Mouse (Mus musculus): Measurements from ENCODE around the gene Tpst2. TPM values are rescaled to one million over a fixed set of nuclear protein-coding genes. Genes with fewer than 3 reads are reported as not detected.

Gene Tpst2
- polyA plus RNA-seq, 1 experiment from 2014 or later, result 52.0 TPM

DNA sequence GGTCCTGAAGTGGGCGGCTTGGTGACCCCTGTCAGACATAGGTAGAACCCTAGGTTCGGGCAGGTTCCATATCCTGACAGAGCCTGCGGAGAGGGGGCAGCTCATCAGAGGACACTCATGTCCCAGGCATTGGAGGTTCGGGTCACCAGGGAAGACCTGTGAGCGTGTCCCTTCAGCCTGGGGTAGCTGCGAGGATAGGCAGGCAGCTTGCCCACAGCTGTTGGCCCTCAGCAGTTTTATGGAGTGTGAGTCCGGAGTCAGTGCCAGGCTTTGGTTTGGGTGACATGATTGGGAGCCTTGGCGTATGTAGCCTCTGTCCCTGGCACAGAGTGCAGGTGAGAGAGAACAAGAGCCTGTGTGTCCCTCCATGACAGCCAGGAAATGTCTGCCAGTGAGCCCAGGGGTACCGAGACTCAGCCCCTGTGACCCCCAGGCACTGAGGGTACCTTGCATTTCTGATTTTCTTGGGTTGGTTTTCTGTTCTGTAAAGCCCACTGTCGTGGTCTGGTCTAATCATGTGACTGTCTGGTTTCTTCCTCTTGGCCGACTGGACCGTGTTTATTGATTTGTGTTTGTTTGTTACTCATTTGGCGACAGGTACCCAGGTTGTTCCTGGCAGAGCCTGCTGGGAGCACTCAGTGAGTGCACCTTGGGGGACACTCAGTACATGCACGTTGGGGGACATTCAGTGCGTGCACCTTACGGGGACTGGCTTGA, 13.5 kb downstream of the Tpst2 start:
- Histone ChIP-seq H3K27me3 (no peaks in the 10 kb centered on the region), H3K36me3 (no peaks in the 10 kb centered on the region), H3K9me3 (replicated peaks) (no peaks in the 10 kb centered on the region), H3K9ac (no peak overlapping the region), H3K4me3 (replicated peaks) (no peak overlapping the region), H3K4me2 (replicated peaks) (no peak overlapping the region), H3K27ac (replicated peaks) (no peak overlapping the region), H3K4me1 (peaks cover 46% of the 10 kb centered on the region)
- ATAC-seq (ENCODE audit: insufficient number of reproducible peaks, low FRiP score, low TSS enrichment, low read depth), result no peak
- 82% methylated on average over 16 of the region's 16 CpGs for WGBS

DNA sequence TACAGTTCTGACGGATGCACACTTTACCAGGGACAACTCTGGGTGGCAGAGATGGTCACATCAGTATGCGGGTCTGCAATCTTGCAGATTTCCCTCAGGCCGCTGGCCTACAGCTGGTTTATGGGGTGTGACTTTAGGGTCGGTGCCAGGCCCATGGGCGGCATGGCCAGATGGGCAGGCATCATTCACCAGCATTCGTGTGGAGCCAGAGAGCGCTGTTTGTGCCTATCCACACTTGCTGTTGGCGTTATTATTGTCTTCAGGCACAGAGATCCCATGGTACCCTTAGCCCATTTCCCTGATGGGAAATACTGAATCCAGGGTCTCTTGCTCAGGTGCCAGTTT, 14.0 kb downstream of the Tpst2 start:
- ATAC-seq (ENCODE audit: insufficient number of reproducible peaks, low FRiP score, low TSS enrichment, low read depth), result no peak
- Histone ChIP-seq H3K36me3 (no peaks in the 10 kb centered on the region), H3K4me2 (replicated peaks) (no peak overlapping the region), H3K9me3 (replicated peaks) (no peaks in the 10 kb centered on the region), H3K27ac (replicated peaks) (no peak overlapping the region), H3K27me3 (no peaks in the 10 kb centered on the region), H3K4me3 (replicated peaks) (no peak overlapping the region), H3K9ac (no peak overlapping the region), H3K4me1 (peaks cover 48% of the 10 kb centered on the region)
- WGBS, result 92% methylated on average over 8 of the region's 8 CpGs

- peaks cover 48% of the 10 kb centered on the region for H3K4me1 ChIP-seq
- no peak overlapping the region for H3K27ac ChIP-seq (replicated peaks)
- WGBS, result 75% methylated on average over 5 of the region's 5 CpGs
- no peak for ATAC-seq (ENCODE audit: insufficient number of reproducible peaks, low FRiP score, low TSS enrichment, low read depth)
- H3K36me3 ChIP-seq, result no peaks in the 10 kb centered on the region
- no peak overlapping the region for H3K4me2 ChIP-seq (replicated peaks)
- no peaks in the 10 kb centered on the region for H3K9me3 ChIP-seq (replicated peaks)
- H3K9ac ChIP-seq, result no peak overlapping the region
- H3K4me3 ChIP-seq (replicated peaks), result no peak overlapping the region
- H3K27me3 ChIP-seq, result no peaks in the 10 kb centered on the region
These were observed 15.4 kb downstream of the Tpst2 start for GRCm38 (mm10) chr5:112291866-112292265.

DNA sequence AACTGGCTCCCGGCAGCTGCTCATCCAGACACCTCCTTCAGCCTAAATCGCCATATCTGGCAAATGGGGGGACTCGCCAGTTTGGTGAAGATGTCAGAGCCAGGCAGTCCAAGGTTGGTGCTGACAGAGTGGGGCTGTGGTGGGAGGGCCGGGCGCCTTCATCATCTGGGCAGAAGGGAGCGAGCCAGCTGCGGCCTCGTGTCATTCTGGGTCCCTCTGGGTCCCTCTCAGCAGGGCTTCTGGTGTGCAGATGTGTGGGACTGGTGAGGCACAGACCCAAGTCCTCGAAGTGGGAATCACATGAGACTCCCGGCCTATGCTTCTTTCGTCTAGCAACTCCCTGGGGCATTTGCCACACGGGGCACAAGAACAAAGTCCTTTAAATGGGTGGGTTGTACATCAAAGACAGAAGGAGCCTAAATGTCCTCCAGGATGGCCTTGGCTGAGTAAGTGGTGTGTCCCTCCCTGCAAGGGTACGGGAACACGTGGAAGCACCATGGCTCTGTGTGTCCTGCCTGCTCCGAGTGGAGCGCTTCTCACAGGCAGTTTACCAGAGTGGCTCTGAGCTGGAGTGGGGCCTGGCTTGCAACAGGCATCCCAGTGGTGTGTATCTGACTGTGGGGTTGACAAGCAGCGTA, 16.0 kb downstream of the Tpst2 start:
- no peak overlapping the region for H3K27ac ChIP-seq (replicated peaks)
- 71% methylated on average over 17 of the region's 17 CpGs for WGBS

GRCm38 (mm10) chr5:112293800-112294199, 17.3 kb downstream of the Tpst2 start:
- Histone ChIP-seq H3K4me1 (peaks cover 34% of the 10 kb centered on the region), H3K4me3 (replicated peaks) (no peak overlapping the region), H3K4me2 (replicated peaks) (no peak overlapping the region), H3K36me3 (no peaks in the 10 kb centered on the region), H3K27me3 (no peaks in the 10 kb centered on the region), H3K9me3 (replicated peaks) (no peaks in the 10 kb centered on the region), H3K9ac (no peak overlapping the region), H3K27ac (replicated peaks) (no peak overlapping the region)
- WGBS, result 78% methylated on average over 2 of the region's 2 CpGs
- no peak for ATAC-seq (ENCODE audit: insufficient number of reproducible peaks, low FRiP score, low TSS enrichment, low read depth)

More for the DNA sequence above, 16.0 kb downstream of the Tpst2 start:
- ATAC-seq (ENCODE audit: insufficient number of reproducible peaks, low FRiP score, low TSS enrichment, low read depth), result no peak
- Histone ChIP-seq H3K9ac (no peak overlapping the region), H3K9me3 (replicated peaks) (no peaks in the 10 kb centered on the region), H3K4me3 (replicated peaks) (no peak overlapping the region), H3K4me1 (peaks cover 47% of the 10 kb centered on the region), H3K4me2 (replicated peaks) (no peak overlapping the region), H3K36me3 (no peaks in the 10 kb centered on the region), H3K27me3 (no peaks in the 10 kb centered on the region)

DNA sequence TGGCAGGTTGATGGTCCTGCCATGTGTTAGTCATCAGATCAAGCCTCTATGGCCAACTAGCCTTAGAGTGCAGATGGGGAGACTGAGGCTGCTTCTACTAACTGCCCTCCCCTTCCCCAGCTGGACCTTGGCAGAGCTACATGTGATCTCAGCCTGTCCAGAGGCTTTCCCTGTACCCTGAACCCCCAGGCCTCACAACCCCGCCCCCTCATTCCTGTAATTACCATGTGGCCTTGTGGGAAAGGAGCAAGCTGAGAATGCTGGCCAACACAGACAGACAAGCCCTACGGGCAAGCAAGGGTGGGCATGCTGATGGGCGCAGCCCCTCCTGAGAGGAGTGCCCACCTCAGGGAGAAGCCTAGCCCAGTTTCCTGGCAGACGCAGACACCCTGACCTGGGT, 18.2 kb downstream of the Tpst2 start:
- no peak for ATAC-seq (ENCODE audit: insufficient number of reproducible peaks, low FRiP score, low TSS enrichment, low read depth)
- Histone ChIP-seq H3K9me3 (replicated peaks) (no peaks in the 10 kb centered on the region), H3K27ac (replicated peaks) (no peak overlapping the region), H3K9ac (no peak overlapping the region), H3K4me2 (replicated peaks) (no peak overlapping the region), H3K4me1 (peaks cover 29% of the 10 kb centered on the region), H3K27me3 (no peaks in the 10 kb centered on the region), H3K4me3 (replicated peaks) (no peak overlapping the region), H3K36me3 (no peaks in the 10 kb centered on the region)
- 59% methylated on average over 4 of the region's 4 CpGs for WGBS

GRCm38 (mm10) chr5:112295162-112295561, 18.7 kb downstream of the Tpst2 start:
- Histone ChIP-seq H3K27me3 (no peaks in the 10 kb centered on the region), H3K27ac (replicated peaks) (no peak overlapping the region), H3K9me3 (replicated peaks) (no peaks in the 10 kb centered on the region), H3K4me2 (replicated peaks) (no peak overlapping the region), H3K4me1 (peaks cover 29% of the 10 kb centered on the region), H3K4me3 (replicated peaks) (no peak overlapping the region), H3K36me3 (no peaks in the 10 kb centered on the region), H3K9ac (no peak overlapping the region)
- 42% methylated on average over 8 of the region's 8 CpGs for WGBS
- no peak for ATAC-seq (ENCODE audit: insufficient number of reproducible peaks, low FRiP score, low TSS enrichment, low read depth)

- Histone ChIP-seq H3K4me2 (replicated peaks) (no peak overlapping the region), H3K9ac (no peak overlapping the region), H3K9me3 (replicated peaks) (no peaks in the 10 kb centered on the region), H3K36me3 (no peaks in the 10 kb centered on the region), H3K27ac (replicated peaks) (no peak overlapping the region), H3K4me3 (replicated peaks) (no peak overlapping the region), H3K27me3 (no peaks in the 10 kb centered on the region), H3K4me1 (peaks cover 29% of the 10 kb centered on the region)
- WGBS, result 62% methylated on average over 8 of the region's 8 CpGs
- no peak for ATAC-seq (ENCODE audit: insufficient number of reproducible peaks, low FRiP score, low TSS enrichment, low read depth)
These were observed 19.1 kb downstream of the Tpst2 start for GRCm38 (mm10) chr5:112295564-112295963.

- Histone ChIP-seq H3K27ac (replicated peaks) (no peak overlapping the region), H3K4me3 (replicated peaks) (no peak overlapping the region), H3K9me3 (replicated peaks) (no peaks in the 10 kb centered on the region), H3K27me3 (no peaks in the 10 kb centered on the region), H3K36me3 (no peaks in the 10 kb centered on the region), H3K4me1 (peaks cover 26% of the 10 kb centered on the region), H3K9ac (no peak overlapping the region), H3K4me2 (replicated peaks) (no peak overlapping the region)
- 70% methylated on average over 6 of the region's 6 CpGs for WGBS
- ATAC-seq (ENCODE audit: insufficient number of reproducible peaks, low FRiP score, low TSS enrichment, low read depth), result no peak
These were observed 20.1 kb downstream of the Tpst2 start for GRCm38 (mm10) chr5:112296404-112297181.

- Histone ChIP-seq H3K27me3 (no peaks in the 10 kb centered on the region), H3K4me3 (replicated peaks) (no peak overlapping the region), H3K4me1 (peaks cover 21% of the 10 kb centered on the region), H3K27ac (replicated peaks) (peak overlapping the region; percentile 34; the same call in 1 of the 2 replicates), H3K36me3 (no peaks in the 10 kb centered on the region), H3K9me3 (replicated peaks) (no peaks in the 10 kb centered on the region), H3K9ac (no peak overlapping the region), H3K4me2 (replicated peaks) (no peak overlapping the region)
- 52% methylated on average over 2 of the region's 2 CpGs for WGBS
- ATAC-seq (ENCODE audit: insufficient number of reproducible peaks, low FRiP score, low TSS enrichment, low read depth), result no peak
These were observed 20.8 kb downstream of the Tpst2 start for GRCm38 (mm10) chr5:112297257-112297656.

DNA sequence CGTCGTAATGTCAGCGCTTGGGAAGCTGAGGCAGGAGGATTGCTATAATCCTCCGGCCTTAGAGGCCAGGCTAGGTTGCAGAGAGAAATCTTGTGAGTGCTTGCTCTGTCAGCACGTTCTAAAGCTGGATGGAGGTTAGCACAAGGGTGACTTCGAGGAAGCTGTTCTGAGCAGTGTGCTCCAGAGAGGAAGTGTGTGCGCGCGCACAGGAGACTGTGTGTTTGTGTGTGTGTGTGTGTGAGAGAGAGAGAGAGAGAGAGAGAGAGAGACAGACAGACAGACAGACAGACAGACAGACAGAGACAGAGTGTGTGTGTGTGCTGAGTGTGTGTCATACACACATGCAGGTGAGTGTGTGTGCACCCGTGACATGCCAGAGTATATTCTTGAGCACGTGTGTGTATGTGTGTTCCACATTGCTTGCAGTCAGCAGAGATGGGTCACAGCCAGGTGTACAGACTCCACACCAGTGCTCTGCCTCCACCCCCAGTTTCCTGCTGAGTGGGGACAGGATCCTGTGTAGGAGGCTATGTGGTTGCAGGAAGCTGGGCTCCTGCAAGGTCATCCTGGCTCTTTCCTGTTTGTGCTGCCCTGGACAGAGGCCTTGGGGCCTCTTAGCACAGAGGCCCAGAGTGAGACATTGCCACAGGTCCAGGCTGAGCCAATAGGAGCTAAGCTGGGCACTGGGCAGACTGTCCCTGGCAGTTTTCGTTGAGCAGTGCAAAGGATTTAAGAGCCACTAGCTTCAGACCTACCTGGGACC, 21.9 kb downstream of the Tpst2 start:
- no peak overlapping the region; the same call in 1 of the 2 replicates for H3K27ac ChIP-seq (replicated peaks)
- no peak overlapping the region for H3K4me2 ChIP-seq (replicated peaks)
- H3K9me3 ChIP-seq (replicated peaks), result no peaks in the 10 kb centered on the region
- H3K4me1 ChIP-seq, result peaks cover 19% of the 10 kb centered on the region
- no peak overlapping the region for H3K4me3 ChIP-seq (replicated peaks)
- 84% methylated on average over 12 of the region's 12 CpGs for WGBS
- H3K9ac ChIP-seq, result no peak overlapping the region
- peak; percentile 50; the same call in 1 of the 2 replicates for ATAC-seq (ENCODE audit: insufficient number of reproducible peaks, low FRiP score, low TSS enrichment, low read depth)
- H3K36me3 ChIP-seq, result no peaks in the 10 kb centered on the region
- no peaks in the 10 kb centered on the region for H3K27me3 ChIP-seq

Measured in embryonic facial prominence, embryonic 15.5 days (tissue).